Mouse (Mus musculus): ENCODE results near the gene Gatad2b.

DNA sequence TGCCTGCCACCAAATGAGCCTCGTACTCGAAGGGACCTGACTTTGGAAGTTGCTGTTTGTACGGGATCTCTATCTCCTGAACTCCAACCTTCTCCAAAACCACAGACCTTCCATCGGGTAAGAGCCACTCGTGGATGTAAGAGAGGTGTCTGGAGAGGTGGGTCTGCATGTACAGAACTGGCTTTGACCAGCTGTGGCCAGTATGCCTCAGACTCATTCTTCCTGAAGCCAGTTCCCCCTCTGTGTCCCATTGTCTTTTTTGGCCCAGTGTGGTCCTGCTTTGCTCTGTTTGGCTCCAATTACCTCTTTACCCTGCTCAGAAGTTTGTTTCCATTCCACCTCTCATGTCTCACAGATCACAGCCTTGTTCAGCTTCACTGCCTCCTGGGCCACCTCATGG lies 85.5 kb downstream of the Gatad2b start:
- TF ChIP-seq POLR2A (IDR thresholded peaks at IDR 0.05; ENCODE audit: borderline replicate concordance, insufficient read depth, low read length) (no peak), CTCF (IDR thresholded peaks at IDR 0.05; ENCODE audit: borderline replicate concordance, insufficient read depth, low read depth, low read length) (no peak)
